Mouse (Mus musculus): ENCODE measurements around the gene Zfand3.

Gene Zfand3

GRCm38 (mm10) chr17:30103005-30103404 lies 98.5 kb downstream of the Zfand3 start:
- DNase-seq (ENCODE audit: low spot score in 2 of 2): no peak

DNA sequence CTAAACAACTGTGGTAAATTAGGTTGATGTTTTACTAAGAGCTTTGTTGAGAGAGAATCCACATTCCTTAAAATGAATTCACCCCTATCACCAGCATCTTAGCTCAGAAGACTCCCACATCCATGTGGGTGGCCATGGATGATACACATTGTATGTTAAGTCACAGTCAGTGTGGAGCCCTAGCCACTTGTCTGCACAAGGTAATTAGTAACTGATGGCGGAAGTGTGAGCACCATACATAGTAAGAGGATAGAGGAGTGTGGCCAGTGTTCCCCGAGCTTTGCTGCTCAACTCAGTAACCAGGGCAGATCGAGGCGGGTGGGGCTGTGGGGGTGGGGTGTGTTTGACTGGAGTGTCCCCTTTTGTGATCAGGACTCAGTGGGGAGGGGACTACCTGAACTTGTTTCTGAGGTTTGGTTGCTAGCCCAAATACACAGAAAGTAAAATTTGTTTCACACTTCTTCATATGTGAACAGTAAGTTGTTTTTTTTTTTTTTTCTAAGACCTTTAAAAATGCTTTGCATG lies 99.2 kb downstream of the Zfand3 start:
- DNase-seq (ENCODE audit: low spot score in 2 of 2): no peak

- DNase-seq (ENCODE audit: low spot score in 2 of 2): no peak
Observed at GRCm38 (mm10) chr17:30105369-30105768, 100.8 kb downstream of the Zfand3 start.

GRCm38 (mm10) chr17:30110678-30111077 lies 106.1 kb downstream of the Zfand3 start:
- DNase-seq (ENCODE audit: low spot score in 2 of 2): no peak

DNA sequence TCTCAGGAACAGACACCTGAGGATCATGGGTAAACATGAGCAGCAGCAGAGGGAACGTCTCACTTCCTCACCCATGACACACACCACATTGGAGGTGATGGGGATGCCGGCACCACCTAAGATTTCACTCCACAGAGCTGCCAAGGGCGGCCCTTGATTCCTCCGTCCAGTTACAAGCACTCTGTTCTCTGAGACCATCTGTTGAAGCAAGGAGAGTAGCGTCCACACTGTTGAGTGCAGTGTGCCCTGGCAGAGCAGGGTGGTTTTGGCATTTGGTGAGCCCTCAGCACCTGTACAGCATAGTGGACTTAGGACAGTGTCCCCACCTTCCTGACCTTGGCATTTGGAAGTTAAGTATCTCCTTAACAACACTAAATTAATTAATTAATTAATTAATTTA lies 107.0 kb downstream of the Zfand3 start:
- no peak for DNase-seq (ENCODE audit: low spot score in 2 of 2)

- DNase-seq (ENCODE audit: low spot score in 2 of 2): no peak
Observed at GRCm38 (mm10) chr17:30112080-30112479, 107.5 kb downstream of the Zfand3 start.

- DNase-seq (ENCODE audit: low spot score in 2 of 2): no peak
Observed at GRCm38 (mm10) chr17:30112555-30113305, 108.2 kb downstream of the Zfand3 start.

DNA sequence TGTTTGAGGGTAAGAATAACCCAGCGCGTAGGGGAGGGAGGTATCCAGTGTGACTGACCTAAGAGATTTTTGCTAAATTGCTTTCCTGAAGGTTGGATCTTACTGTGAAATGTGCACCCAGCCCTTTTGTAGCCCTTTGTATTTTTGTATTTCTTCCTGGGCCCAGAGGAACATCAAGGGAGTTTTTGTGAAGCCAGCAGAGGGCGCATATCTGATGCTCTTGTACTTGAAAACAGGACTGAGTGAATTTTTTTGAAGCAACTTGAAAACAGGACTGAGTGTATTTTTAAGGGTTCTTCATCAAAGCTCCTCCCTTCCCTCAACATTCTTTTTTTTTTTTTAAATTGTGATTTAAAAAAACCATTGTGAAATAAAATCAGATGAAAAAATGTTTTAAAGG lies 110.2 kb downstream of the Zfand3 start:
- DNase-seq (ENCODE audit: low spot score in 2 of 2): no peak

GRCm38 (mm10) chr17:30116226-30116625 lies 111.7 kb downstream of the Zfand3 start:
- peak; percentile 25 to 51 for DNase-seq (ENCODE audit: low spot score in 2 of 2)

DNA sequence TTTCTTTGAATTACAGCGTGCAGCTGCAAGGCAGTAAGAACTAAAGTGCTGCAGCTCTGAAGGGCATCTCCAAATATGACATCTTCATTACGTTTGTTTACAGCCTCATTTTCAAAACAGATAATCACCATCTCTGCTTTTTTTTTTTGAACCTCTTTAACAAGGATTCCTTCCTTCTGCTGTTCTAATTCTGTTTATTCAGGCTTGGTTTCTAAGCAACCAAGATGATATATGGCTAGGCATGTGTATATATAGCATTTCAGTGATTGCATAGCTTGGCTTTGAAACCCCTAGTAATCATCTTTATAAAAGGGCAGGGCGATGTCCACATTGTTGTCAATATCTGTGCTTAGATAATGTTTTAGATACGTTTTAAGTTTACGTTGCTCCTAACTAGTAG lies 113.5 kb downstream of the Zfand3 start:
- DNase-seq (ENCODE audit: low spot score in 2 of 2): no peak

- no peak for DNase-seq (ENCODE audit: low spot score in 2 of 2)
Observed at GRCm38 (mm10) chr17:30122278-30122677, 117.7 kb downstream of the Zfand3 start.

GRCm38 (mm10) chr17:30128456-30128855 lies 123.9 kb downstream of the Zfand3 start:
- DNase-seq (ENCODE audit: low spot score in 2 of 2): no peak

- DNase-seq (ENCODE audit: low spot score in 2 of 2): no peak
Observed at GRCm38 (mm10) chr17:30129220-30129619, 124.7 kb downstream of the Zfand3 start.

DNA sequence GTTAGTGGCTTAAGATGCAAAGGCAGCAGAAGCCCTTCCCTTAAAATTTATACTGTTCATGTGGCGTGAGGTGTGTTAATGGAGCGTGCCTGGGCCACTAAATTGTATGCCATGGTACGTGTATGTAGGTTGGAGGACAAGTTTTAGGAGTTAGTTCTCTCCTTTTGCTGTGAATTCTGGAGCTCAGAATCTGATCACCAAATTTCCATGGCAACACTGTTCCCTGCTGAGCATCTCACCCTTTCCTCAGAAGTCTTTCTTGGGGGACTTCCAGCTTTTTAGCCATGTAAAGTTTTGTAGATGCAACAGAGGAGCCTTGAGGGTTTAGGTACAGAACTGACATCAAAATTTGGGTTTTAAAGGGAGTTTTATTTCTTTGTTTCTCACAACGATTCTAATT lies 125.8 kb downstream of the Zfand3 start:
- DNase-seq (ENCODE audit: low spot score in 2 of 2): no peak

GRCm38 (mm10) chr17:30133641-30134040 lies 129.1 kb downstream of the Zfand3 start:
- DNase-seq (ENCODE audit: low spot score in 2 of 2): no peak

- DNase-seq (ENCODE audit: low spot score in 2 of 2): no peak
Observed at GRCm38 (mm10) chr17:30134955-30135735, 130.6 kb downstream of the Zfand3 start.

DNA sequence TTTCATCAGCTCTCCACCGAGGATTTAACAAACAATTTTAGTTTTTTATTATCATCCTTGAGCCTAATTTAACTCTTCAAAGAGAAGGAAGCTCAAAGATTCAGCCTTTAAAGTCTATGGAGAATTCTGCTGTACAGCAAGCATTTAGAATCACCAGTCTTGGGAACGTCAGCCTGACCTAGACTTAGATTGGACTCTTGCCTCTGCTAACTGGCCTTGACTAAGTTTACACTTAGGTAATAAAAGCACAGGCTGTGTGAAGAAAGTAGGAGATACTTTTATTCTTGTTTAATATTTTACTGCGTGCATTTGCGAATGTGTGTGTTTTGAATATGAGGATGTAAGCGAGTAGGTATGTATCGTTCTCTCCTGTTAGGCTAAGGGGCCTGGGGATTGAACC lies 131.4 kb downstream of the Zfand3 start:
- no peak for DNase-seq (ENCODE audit: low spot score in 2 of 2)

GRCm38 (mm10) chr17:30136684-30137083 lies 132.2 kb downstream of the Zfand3 start:
- DNase-seq (ENCODE audit: low spot score in 2 of 2): no peak

DNA sequence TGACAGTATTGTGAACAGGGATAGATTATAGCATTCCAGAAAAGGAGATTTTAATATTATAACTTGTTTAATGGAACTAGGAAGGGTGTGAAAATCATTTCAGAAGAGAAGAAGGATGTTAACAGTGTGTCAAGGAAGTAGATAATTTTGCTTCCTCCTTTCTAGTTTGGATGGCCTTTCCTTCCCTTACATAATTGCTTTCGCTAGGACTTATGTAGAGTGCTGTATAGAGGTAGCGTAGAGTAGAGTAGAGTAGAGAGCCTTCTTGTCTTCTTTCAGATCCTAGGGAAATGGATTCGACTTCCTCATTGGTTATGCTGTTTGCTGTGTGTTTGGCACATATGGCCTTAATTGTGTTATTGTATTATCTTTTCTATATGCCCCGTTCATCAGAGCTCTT lies 132.6 kb downstream of the Zfand3 start:
- no peak for DNase-seq (ENCODE audit: low spot score in 2 of 2)

- DNase-seq (ENCODE audit: low spot score in 2 of 2): no peak
Observed at GRCm38 (mm10) chr17:30144114-30144513, 139.6 kb downstream of the Zfand3 start.

- no peak for DNase-seq (ENCODE audit: low spot score in 2 of 2)
Observed at GRCm38 (mm10) chr17:30145596-30146149, 141.1 kb downstream of the Zfand3 start.

GRCm38 (mm10) chr17:30146555-30146954 lies 142.0 kb downstream of the Zfand3 start:
- no peak for DNase-seq (ENCODE audit: low spot score in 2 of 2)

DNA sequence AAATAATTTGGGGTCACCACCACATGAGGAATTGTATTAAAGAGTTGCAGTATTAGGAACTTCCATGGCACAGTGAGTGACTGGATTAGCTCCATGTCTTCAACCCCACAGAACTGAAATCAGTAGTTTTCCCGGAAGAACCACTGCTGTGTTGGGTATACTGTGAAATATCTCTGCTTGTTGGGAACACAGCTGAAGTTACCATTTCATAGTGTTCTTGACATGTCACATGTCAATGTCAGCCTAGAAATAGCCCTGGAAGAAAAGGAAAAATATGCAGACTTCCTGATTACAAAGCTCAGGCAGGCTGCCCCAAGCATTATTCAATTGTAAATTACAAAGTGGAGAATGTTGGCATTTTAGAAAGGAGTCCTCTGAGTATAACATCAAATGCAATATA lies 143.4 kb downstream of the Zfand3 start:
- DNase-seq (ENCODE audit: low spot score in 2 of 2): no peak
